Mouse (Mus musculus) CD4-positive naive resting alpha-beta T cell, adult 76 days (primary cell): ENCODE measurements around the gene Icam4. TPM values are rescaled to one million over a fixed set of nuclear protein-coding genes. Genes with fewer than 3 reads are reported as not detected.

Source experiments
- total RNA-seq: library from RNA; stranded (reverse); gene quantifications from one replicate; pipeline ENCODE4 v1.2.4, GENCODE M21; 2023

Icam4 gene
- total RNA-seq, result 0.97 TPM

GRCm38 (mm10) chr9:21029291-21030054 is at the start of gene Icam4:
Icam4 (plus strand) TSS chr9:21029373.

GRCm38 (mm10) chr9:21002627-21003551 is 26.3 kb upstream of the Icam4 start, which contains the start of gene Mrpl4:
Mrpl4 (plus strand) TSS chr9:21002738.

GRCm38 (mm10) chr9:21015571-21016130 is 13.5 kb upstream of the Icam4 start, which contains the start of gene Icam1:
Icam1 (plus strand) TSS chr9:21015985.

GRCm38 (mm10) chr9:21031896-21032351 is 2.8 kb downstream of the Icam4 start, which contains the start of gene Icam5:
Icam5 (plus strand) TSS chr9:21032073.

DNA sequence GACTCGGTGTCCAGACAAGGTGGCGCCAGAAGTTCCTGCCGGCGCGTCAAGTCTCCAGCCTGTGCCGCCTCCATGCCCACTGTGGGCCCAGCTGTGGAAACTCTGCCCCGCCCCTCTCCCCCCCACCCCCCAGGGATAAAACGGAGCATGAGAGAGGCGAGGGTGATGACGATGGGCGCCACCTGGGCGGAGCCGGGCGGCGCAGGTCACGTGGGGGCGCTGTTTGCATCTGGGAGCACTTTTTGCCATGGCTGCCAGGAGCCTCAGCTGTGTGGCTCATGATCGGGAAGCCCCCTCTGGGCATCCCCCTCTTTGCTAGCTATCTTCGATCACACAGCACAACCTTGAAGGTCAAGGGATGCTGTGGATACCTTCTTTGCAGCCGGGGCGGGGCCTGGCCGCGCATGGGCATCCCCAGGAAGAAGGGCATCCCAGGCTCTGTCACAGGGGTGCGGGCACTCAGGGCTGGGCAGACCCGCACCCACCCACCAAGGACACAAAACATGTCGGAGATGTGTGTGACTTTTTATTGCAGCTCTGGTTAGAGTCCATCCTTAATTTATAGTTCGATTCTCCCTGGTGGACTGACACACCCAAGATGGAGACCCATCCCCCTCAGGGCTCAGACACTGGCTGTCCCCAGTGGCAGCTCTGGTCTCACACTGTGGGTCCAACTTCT is 38.0 kb downstream of the Icam4 start, which contains the start of gene Zglp1:
Gene Zglp1, minus strand, starts transcription at position 88 of the 679 bp plus-strand sequence.

DNA sequence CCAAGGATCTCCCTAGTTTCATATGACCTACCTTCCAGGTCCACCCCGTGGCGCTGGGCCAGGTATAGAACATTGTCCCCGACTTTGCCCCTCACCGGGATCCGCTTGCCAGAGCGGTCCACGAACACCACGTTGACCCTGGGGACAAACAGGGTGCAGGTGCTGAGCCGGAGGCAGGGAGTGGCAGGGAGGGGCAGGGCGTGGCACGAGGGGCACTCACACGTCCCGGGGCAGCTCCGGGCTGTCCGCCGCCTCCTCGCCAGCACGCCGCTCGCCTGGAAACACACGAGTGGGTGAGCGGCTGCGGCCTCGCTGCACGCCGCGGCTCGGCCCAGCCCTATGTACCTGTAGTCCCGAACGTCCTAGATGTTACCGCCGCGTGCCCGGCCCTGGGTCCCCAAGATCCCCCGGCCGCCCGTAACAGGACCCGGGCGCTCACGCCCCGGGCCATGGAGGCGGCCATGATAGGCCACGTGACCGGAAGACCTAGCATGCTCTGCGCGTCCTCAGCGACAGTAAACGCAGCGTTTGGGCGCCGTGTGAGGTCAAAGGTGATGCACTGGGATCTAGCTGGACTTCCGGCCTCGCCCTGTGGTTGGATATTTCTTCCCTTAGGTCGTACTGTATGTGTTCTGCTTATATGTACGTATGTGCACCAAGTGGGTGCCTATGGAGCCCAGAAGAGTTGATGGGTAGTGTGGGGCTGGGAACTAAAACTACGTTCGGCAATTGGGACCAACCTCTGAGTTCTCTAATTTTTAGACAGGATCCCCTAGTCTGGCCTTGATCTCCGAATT is 44.1 kb downstream of the Icam4 start, which contains the start of the genes Gm49373 and Fdx1l:
Gene Gm49373, minus strand, starts transcription at position 53 of the 797 bp plus-strand sequence.
Gene Fdx1l, minus strand, starts transcription at position 571 of the 797 bp plus-strand sequence.

Other genes starting within 250 kb of the Icam4 start
- 0.29 TPM for gene Col5a3, start 214.3 kb upstream of the Icam4 start, total RNA-seq
- not detected for gene Rdh8, start 210.9 kb upstream of the Icam4 start, total RNA-seq
- 42.0 TPM for gene A230050P20Rik, start 160.7 kb upstream of the Icam4 start, total RNA-seq
- gene Angptl6, start 149.6 kb upstream of the Icam4 start, total RNA-seq, result 1.7 TPM
- gene Ppan, start 141.2 kb upstream of the Icam4 start, total RNA-seq, result 83.2 TPM
- 180 TPM for gene Eif3g, start 130.8 kb upstream of the Icam4 start, total RNA-seq
- 82.7 TPM for gene Dnmt1, start 69.5 kb upstream of the Icam4 start, total RNA-seq
- gene S1pr2, start 52.6 kb upstream of the Icam4 start, total RNA-seq, result 2.1 TPM
- gene Mrpl4, start 26.6 kb upstream of the Icam4 start, total RNA-seq, result 41.2 TPM
- 18.7 TPM for gene Icam1, start 13.4 kb upstream of the Icam4 start, total RNA-seq
- 0.23 TPM for gene Icam5, start 2.7 kb downstream of the Icam4 start, total RNA-seq
- not detected for gene Zglp1, start 37.7 kb downstream of the Icam4 start, total RNA-seq
- gene Gm49373, start 43.7 kb downstream of the Icam4 start, total RNA-seq, result 1.5 TPM
- gene Fdx1l, start 44.2 kb downstream of the Icam4 start, total RNA-seq, result 26.2 TPM
- 13.0 TPM for gene Gm38431, start 62.6 kb downstream of the Icam4 start, total RNA-seq
- gene Raver1, start 62.6 kb downstream of the Icam4 start, total RNA-seq, result 116 TPM
- gene Tyk2, start 101.9 kb downstream of the Icam4 start, total RNA-seq, result 50.5 TPM
- 138 TPM for gene Cdc37, start 120.6 kb downstream of the Icam4 start, total RNA-seq
- 1.6 TPM for gene Pde4a, start 136.3 kb downstream of the Icam4 start, total RNA-seq
- 24.0 TPM for gene Keap1, start 210.0 kb downstream of the Icam4 start, total RNA-seq
- 0.29 TPM for gene S1pr5, start 219.1 kb downstream of the Icam4 start, total RNA-seq
- gene Atg4d, start 235.9 kb downstream of the Icam4 start, total RNA-seq, result 52.4 TPM